Mouse (Mus musculus) myocyte (in vitro differentiated cells): ENCODE data around the gene Luc7l3. TPM values are rescaled to one million over a fixed set of nuclear protein-coding genes. Genes with fewer than 3 reads are reported as not detected.
"Not testable (repeated sequence)": the region's sequence is repeated elsewhere in the genome, so short reads cannot be mapped to it uniquely, and the experiment has no call there.

ENCODE experiments used
- H3K27me3 ChIP-seq: one replicate; pipeline ENCODE4 v1.6.1; 2011; ENCODE audit not compliant: control insufficient read depth, insufficient read depth, insufficient read length
- H3K36me3 ChIP-seq: one replicate; pipeline ENCODE4 v1.6.1; 2011; ENCODE audit not compliant: control insufficient read depth, insufficient read depth
- H3K4me2 ChIP-seq: one replicate; pipeline ENCODE4 v1.6.1; 2011; ENCODE audit warnings: low read depth, control low read depth
- H3K4me3 ChIP-seq: one replicate; pipeline ENCODE4 v1.5.1; 2011; ENCODE audit warnings: mild to moderate bottlenecking, control low read depth, moderate library complexity
- H3K79me2 ChIP-seq: one replicate; pipeline ENCODE4 v1.6.1; 2011; ENCODE audit not compliant: control insufficient read depth, insufficient read depth
- H3ac ChIP-seq: one replicate; pipeline ENCODE4 v1.6.1; 2011; ENCODE audit not compliant: control insufficient read depth, insufficient read length
- CEBPB ChIP-seq: IDR thresholded peaks from 2 replicates; pipeline ENCODE4 v1.6.1; 2011; ENCODE audit warnings: mild to moderate bottlenecking, moderate library complexity; ENCODE audit not compliant: poor library complexity, insufficient read depth, severe bottlenecking
- E2F4 ChIP-seq: IDR thresholded peaks from one replicate; pipeline ENCODE4 v1.6.1; 2011; ENCODE audit warnings: mild to moderate bottlenecking, control low read depth, moderate library complexity; ENCODE audit not compliant: insufficient read depth
- MAX ChIP-seq: IDR thresholded peaks from one replicate; pipeline ENCODE4 v1.6.1; 2011; ENCODE audit warnings: low read depth, mild to moderate bottlenecking, control low read depth
- MYOD1 ChIP-seq, 3 experiments: IDR thresholded peaks; one replicate each; pipeline ENCODE4 v1.6.1; 2011; ENCODE audit warnings: control low read depth in 2 of 3, low read depth in 2 of 3, mild to moderate bottlenecking in 2 of 3, moderate library complexity in 1 of 3; ENCODE audit not compliant: insufficient read length in 2 of 3, control insufficient read depth in 1 of 3
- MYOG ChIP-seq, 3 experiments: IDR thresholded peaks; one replicate each; pipeline ENCODE4 v1.6.1; 2011; ENCODE audit warnings: control low read depth in 2 of 3, low read depth in 2 of 3, mild to moderate bottlenecking in 2 of 3; ENCODE audit not compliant: insufficient read length in 2 of 3, control insufficient read depth in 1 of 3, insufficient read depth in 1 of 3
- POLR2A ChIP-seq: IDR thresholded peaks from one replicate; pipeline ENCODE4 v1.6.1; 2011; ENCODE audit warnings: low read depth, mild to moderate bottlenecking, control low read depth, moderate library complexity; ENCODE audit not compliant: insufficient read length
- POLR2AphosphoS2 ChIP-seq: IDR thresholded peaks from one replicate; pipeline ENCODE4 v1.6.1; 2011; ENCODE audit warnings: low read depth, control low read depth; ENCODE audit not compliant: insufficient read length
- REST ChIP-seq: IDR thresholded peaks from one replicate; pipeline ENCODE4 v1.6.1; 2011; ENCODE audit warnings: mild to moderate bottlenecking, control low read depth, moderate library complexity; ENCODE audit not compliant: insufficient read depth, insufficient read length
- SRF ChIP-seq: IDR thresholded peaks from one replicate; pipeline ENCODE4 v1.6.1; 2011; ENCODE audit warnings: low read depth; ENCODE audit not compliant: control insufficient read depth, insufficient read length
- TCF12 ChIP-seq: IDR thresholded peaks from one replicate; pipeline ENCODE4 v1.6.1; 2011; ENCODE audit warnings: mild to moderate bottlenecking, control low read depth; ENCODE audit not compliant: poor library complexity, insufficient read depth, severe bottlenecking
- TCF3 ChIP-seq: IDR thresholded peaks from one replicate; pipeline ENCODE4 v1.6.1; 2011; ENCODE audit warnings: low read depth, control low read depth; ENCODE audit not compliant: insufficient read length
- USF1 ChIP-seq: IDR thresholded peaks from one replicate; pipeline ENCODE4 v1.6.1; 2011; ENCODE audit warnings: low read depth, mild to moderate bottlenecking, control low read depth, moderate library complexity
- polyA plus RNA-seq: library from polyadenylated mRNA; unstranded; fragments of >200 nt; fragmentation: generic; extraction: Trizol; gene quantifications from one replicate; pipeline ENCODE4 v1.2.1, GENCODE M21; 2012; ENCODE audit warnings: missing spikeins

The Luc7l3 gene
- polyA plus RNA-seq, 1 experiment: 15.4 TPM

GRCm38 (mm10) chr11:94271015-94271414 is 50.8 kb downstream of the Luc7l3 start:
- Histone ChIP-seq H3K36me3 (no peaks in the 10 kb centered on the region), H3K27me3 (no peaks in the 10 kb centered on the region), H3K79me2 (no peaks in the 10 kb centered on the region), H3ac (no peak overlapping the region), H3K4me2 (no peak overlapping the region), H3K4me3 (no peak overlapping the region)
- TF ChIP-seq SRF: no peak
- TF ChIP-seq CEBPB: no peak
- no peak for TF ChIP-seq MYOG (IDR thresholded peaks at IDR 0.05; ENCODE audit: control insufficient read depth in 1 of 3, insufficient read depth in 1 of 3, insufficient read length in 2 of 3, low read depth in 2 of 3)
- TF ChIP-seq POLR2A: no peak
- TF ChIP-seq E2F4: no peak
- TF ChIP-seq TCF3: no peak
- TF ChIP-seq MYOD1 (IDR thresholded peaks at IDR 0.05; ENCODE audit: control insufficient read depth in 1 of 3, insufficient read length in 2 of 3, low read depth in 2 of 3): no peak
- no peak for TF ChIP-seq TCF12
- TF ChIP-seq POLR2AphosphoS2: no peak
- TF ChIP-seq REST: no peak
- no peak for TF ChIP-seq USF1
- TF ChIP-seq MAX: no peak

- TF ChIP-seq MYOD1 (IDR thresholded peaks at IDR 0.05; ENCODE audit: control insufficient read depth in 1 of 3, insufficient read length in 2 of 3, low read depth in 2 of 3) (peak in 1 of 3 experiments; percentile 38), USF1 (no peak), POLR2AphosphoS2 (no peak), SRF (no peak), MAX (no peak), CEBPB (peak; percentile 63; the same call in 1 of the 2 replicates), TCF12 (peak; percentile 11), POLR2A (no peak), E2F4 (no peak), MYOG (IDR thresholded peaks at IDR 0.05; ENCODE audit: control insufficient read depth in 1 of 3, insufficient read depth in 1 of 3, insufficient read length in 2 of 3, low read depth in 2 of 3) (peak in 1 of 3 experiments; percentile 70), TCF3 (no peak), REST (no peak)
- Histone ChIP-seq H3ac (no peak overlapping the region), H3K36me3 (no peaks in the 10 kb centered on the region), H3K27me3 (no peaks in the 10 kb centered on the region), H3K4me3 (no peak overlapping the region), H3K79me2 (no peaks in the 10 kb centered on the region), H3K4me2 (no peak overlapping the region)
These were observed 51.9 kb downstream of the Luc7l3 start for GRCm38 (mm10) chr11:94269906-94270305.

GRCm38 (mm10) chr11:94268761-94269160 is 53.0 kb downstream of the Luc7l3 start:
- TF ChIP-seq REST: no peak
- no peak for TF ChIP-seq TCF3
- TF ChIP-seq TCF12: no peak
- TF ChIP-seq POLR2AphosphoS2: no peak
- no peak for TF ChIP-seq CEBPB
- no peak for TF ChIP-seq E2F4
- no peak for TF ChIP-seq MAX
- TF ChIP-seq USF1: no peak
- TF ChIP-seq MYOG (IDR thresholded peaks at IDR 0.05; ENCODE audit: control insufficient read depth in 1 of 3, insufficient read depth in 1 of 3, insufficient read length in 2 of 3, low read depth in 2 of 3): no peak
- no peak for TF ChIP-seq POLR2A
- TF ChIP-seq SRF: no peak
- no peak for TF ChIP-seq MYOD1 (IDR thresholded peaks at IDR 0.05; ENCODE audit: control insufficient read depth in 1 of 3, insufficient read length in 2 of 3, low read depth in 2 of 3)
- no peak overlapping the region for H3ac ChIP-seq
- H3K36me3 ChIP-seq: no peaks in the 10 kb centered on the region
- H3K79me2 ChIP-seq: no peaks in the 10 kb centered on the region
- no peaks in the 10 kb centered on the region for H3K27me3 ChIP-seq
- no peak overlapping the region for H3K4me2 ChIP-seq
- H3K4me3 ChIP-seq: no peak overlapping the region

DNA sequence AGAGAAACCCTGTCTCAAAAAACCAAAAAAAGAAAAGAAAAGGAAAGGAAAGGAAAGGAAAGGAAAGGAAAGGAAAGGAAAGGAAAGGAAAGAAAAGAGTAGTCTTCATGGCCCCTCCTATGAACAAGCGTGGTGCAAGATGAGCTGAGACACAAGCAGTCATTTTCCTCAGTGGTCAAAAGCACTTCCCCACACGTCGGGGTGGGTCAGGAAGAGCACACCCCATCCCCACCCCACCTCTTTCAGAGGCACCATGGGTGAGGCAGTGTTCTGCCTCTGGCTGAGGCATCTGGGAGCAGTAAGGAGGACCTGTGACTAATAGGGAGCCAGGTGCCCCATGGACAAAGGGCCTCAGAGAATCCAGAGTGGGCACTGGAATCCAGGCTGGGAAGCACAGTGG is 55.6 kb downstream of the Luc7l3 start:
- not testable (repeated sequence) for H3K4me2 ChIP-seq, H3K36me3 ChIP-seq, H3K27me3 ChIP-seq, H3ac ChIP-seq, H3K79me2 ChIP-seq
- peak overlapping the region; percentile 14 for H3K4me3 ChIP-seq

- Histone ChIP-seq H3ac (no peak overlapping the region), H3K36me3 (no peaks in the 10 kb centered on the region), H3K4me2 (peak overlapping the region; percentile 66), H3K27me3 (no peaks in the 10 kb centered on the region), H3K4me3 (peak overlapping the region; percentile 14), H3K79me2 (no peaks in the 10 kb centered on the region)
- TF ChIP-seq MAX: no peak
- TF ChIP-seq REST: no peak
- no peak for TF ChIP-seq TCF12
- TF ChIP-seq SRF: no peak
- no peak for TF ChIP-seq MYOD1 (IDR thresholded peaks at IDR 0.05; ENCODE audit: control insufficient read depth in 1 of 3, insufficient read length in 2 of 3, low read depth in 2 of 3)
- no peak for TF ChIP-seq TCF3
- TF ChIP-seq MYOG (IDR thresholded peaks at IDR 0.05; ENCODE audit: control insufficient read depth in 1 of 3, insufficient read depth in 1 of 3, insufficient read length in 2 of 3, low read depth in 2 of 3): no peak
- TF ChIP-seq USF1: no peak
- no peak for TF ChIP-seq CEBPB
- TF ChIP-seq E2F4: no peak
- no peak for TF ChIP-seq POLR2A
- TF ChIP-seq POLR2AphosphoS2: no peak
These were observed 56.5 kb downstream of the Luc7l3 start for GRCm38 (mm10) chr11:94265134-94265785.
